Mouse (Mus musculus): Measurements from ENCODE around the gene Tmbim7.

The Tmbim7 gene

DNA sequence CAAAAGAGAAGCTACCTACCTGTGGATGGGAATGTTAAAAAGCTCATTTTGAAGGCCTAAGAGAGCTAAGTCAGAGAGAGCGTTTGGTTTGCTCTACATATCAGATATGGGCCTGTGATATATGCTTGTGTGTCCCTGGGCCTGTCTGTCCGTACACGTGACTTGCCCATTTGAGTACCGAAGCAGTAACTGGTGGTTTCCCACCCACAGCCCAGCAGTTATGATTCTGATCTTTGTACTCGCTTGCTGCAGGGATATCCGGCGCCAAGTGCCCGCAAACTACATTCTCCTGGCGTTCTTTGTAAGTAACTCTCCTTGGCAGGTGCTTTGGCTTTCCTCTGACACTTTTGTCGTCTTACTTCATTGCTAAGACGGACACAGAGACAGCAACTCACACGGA, 15.6 kb downstream of the Tmbim7 start:
- no peak for DNase-seq

DNA sequence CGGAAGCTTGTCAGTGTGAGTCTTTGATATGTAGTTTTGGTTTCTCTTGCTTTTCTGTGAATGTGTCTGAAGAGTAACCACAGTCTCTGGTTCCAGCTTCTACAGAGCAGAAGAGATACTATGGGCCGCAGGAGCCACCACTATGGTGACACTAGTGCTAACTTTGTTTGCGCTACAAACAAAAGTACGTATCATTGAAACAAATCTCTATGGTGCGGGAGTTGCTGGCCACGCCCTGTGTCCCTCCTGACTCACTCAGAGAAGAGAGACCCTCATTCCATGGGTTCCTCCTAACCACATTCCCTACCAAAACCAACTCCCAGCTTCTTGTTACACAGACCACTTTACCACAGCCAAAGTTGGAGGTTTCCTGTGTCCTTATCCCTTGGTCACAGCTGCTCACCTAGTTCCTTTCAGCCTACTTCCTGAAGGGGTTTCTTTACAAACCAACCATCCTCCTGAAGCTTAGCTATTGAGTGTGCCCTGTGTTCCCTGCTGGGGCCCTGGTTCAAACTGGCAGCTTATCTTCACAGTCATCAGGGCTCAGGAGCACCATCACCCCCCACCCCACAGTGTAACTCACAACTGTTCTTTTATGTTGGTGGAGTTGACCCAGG, 19.1 kb downstream of the Tmbim7 start:
- no peak for DNase-seq

DNA sequence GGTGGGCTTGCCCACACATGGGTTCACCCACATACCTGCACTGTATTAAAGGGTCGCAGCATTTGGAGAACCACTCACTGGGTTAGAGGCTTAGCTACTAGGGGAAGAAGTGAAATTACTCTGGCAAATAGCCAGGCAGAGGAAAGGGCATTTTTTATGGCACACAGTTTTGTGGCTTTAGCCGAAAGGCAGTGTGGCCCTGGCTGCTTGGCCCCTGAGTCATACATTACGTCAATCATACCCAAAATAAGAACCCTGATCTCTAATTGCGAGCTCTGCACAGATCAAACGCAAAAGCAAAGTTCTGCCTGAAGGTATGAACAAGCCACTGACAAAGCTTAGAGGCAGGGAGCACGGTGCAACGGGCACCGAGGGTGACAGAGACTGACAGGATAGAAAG, 37.3 kb downstream of the Tmbim7 start:
- DNase-seq: no peak

GRCm38 (mm10) chr5:3691283-3691682, 40.3 kb downstream of the Tmbim7 start:
- DNase-seq: no peak

DNA sequence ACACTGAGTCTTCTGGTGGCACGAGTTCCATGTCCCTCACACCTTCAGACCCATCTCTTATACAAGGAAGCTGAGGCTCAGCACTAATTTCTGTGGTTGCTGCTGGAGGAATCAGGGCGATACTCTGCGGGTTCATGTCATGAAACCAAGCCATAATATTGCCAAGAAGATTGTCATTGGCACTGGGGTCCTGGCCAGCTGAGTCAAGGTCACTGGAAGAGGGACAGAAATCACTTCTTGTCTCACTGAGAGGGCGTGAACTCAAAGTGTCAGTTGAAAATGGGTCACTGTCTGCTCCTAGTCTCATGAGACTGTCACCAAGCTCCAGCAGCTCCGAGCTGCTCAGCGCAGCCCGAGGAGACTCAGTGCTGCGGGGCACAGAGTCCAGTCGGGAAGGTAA, 42.0 kb downstream of the Tmbim7 start:
- DNase-seq: no peak

GRCm38 (mm10) chr5:3695191-3695590, 44.2 kb downstream of the Tmbim7 start:
- DNase-seq: no peak

DNA sequence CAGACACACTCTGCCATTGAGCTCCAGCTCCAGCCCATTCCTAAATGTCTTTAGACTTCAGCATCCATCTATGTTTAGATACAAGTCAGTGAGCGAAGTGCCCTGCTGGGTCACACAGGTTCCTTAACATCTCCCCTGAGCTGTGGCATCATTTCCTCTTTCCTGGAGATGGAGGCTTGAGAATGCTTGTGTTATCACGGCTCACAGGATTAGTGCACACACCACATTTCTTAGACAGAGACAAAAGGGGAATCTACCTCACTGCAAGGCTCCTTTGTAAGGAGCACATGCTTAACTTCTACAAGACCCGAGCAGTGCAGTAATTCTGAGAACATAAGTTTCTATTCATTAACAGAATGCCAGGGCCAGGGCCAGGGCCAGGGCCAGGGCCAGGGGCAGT, 45.0 kb downstream of the Tmbim7 start:
- DNase-seq: no peak

- DNase-seq: no peak
Observed at GRCm38 (mm10) chr5:3700025-3700424, 49.0 kb downstream of the Tmbim7 start.

DNA sequence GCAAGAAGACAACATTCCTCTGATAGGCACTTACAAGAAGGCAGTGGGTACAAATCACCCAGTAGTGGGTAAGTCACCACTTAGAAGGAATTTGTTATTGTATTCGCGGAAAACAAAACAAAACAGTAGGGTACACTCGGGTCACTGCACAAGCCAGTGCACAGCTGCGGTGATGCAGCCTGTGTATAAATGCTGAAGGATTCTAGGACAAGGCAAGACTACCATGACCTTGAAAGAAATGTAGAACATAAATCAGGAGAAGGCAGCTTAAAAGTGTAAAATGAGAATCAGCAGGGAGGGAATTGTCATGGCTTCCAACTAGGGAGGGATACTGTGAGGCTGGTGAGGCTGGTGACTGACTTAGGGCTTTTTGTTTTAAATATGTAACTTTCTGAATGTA, 51.2 kb downstream of the Tmbim7 start:
- DNase-seq: no peak

GRCm38 (mm10) chr5:3715800-3716199, 64.8 kb downstream of the Tmbim7 start:
- DNase-seq: no peak

GRCm38 (mm10) chr5:3719371-3719770, 68.4 kb downstream of the Tmbim7 start:
- no peak for DNase-seq

DNA sequence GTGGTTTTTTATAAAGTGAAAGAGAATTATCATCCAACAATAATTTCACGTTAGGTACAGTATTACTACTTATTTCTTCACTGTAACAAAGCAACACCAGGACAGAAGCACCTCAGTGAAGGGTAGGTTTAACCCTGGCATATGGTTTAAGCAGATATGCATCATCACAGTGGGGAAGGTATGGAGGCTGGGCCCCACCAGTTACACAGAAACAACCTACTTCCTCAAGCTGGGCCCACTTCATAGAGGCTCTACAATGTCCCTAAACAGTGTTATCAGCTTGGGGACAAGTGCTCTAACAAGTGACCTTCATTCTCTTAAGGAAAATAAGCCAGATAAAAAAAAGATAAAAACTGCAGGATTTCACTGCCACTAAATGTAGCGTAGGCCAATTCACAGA, 71.9 kb downstream of the Tmbim7 start:
- DNase-seq: no peak

- DNase-seq: no peak
Observed at GRCm38 (mm10) chr5:3723415-3723814, 72.4 kb downstream of the Tmbim7 start.

- no peak for DNase-seq
Observed at GRCm38 (mm10) chr5:3725491-3725890, 74.5 kb downstream of the Tmbim7 start.

- no peak for DNase-seq
Observed at GRCm38 (mm10) chr5:3728820-3729219, 77.8 kb downstream of the Tmbim7 start.
